Mouse (Mus musculus) lung, adult 2 months (tissue): Measurements from ENCODE around the gene C1ql4.

Experiments used
- CTCF ChIP-seq: fragments of 200-500 bp; IDR thresholded peaks from 2 replicates; pipeline ENCODE4 v1.5.1; 2011; ENCODE audit warnings: mild to moderate bottlenecking, low read length, control low read depth; ENCODE audit not compliant: insufficient read depth
- POLR2A ChIP-seq: fragments of 200-500 bp; IDR thresholded peaks from 2 replicates; pipeline ENCODE4 v1.6.1; 2011; ENCODE audit warnings: low read depth, mild to moderate bottlenecking, control low read depth, low read length, borderline replicate concordance; ENCODE audit errors: extremely low read depth

- no peak for TF ChIP-seq CTCF
- TF ChIP-seq POLR2A = no peak
Observed at GRCm38 (mm10) chr15:99036249-99036905, 51.2 kb downstream of the C1ql4 start.
